Mouse (Mus musculus): ENCODE results near the gene Hinfp.
"Not testable (repeated sequence)": the region's sequence is repeated elsewhere in the genome, so short reads cannot be mapped to it uniquely, and the experiment has no call there.

Hinfp gene

GRCm38 (mm10) chr9:44305466-44306079 is at the start of gene Hinfp:
TSS of gene Hinfp (minus strand) at chr9:44305671.
- peak; percentile 97 for DNase-seq

GRCm38 (mm10) chr9:44353142-44353541 is 47.7 kb upstream of the Hinfp start:
- DNase-seq: no peak

- DNase-seq: no peak
These were observed 46.9 kb upstream of the Hinfp start for GRCm38 (mm10) chr9:44352337-44352736.

DNA sequence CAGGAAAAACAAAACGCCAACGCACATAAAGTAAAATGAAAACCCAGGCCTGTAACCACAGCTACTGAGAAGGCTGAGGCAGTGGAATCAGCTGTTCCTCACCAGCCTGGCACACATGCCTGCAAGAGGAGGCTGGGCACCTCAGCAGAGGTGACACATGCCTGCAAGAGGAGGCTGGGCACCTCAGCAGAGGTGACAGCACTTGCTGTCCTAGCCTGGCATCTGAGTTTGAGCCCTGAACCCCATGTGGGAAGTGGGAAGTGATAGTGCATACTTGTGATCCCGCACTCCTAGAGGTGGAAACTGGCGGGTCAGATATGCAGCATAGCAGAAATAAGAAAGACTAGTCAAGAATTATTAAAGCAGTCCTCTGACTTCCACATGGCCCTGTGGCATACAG is 45.9 kb upstream of the Hinfp start:
- no peak for DNase-seq

GRCm38 (mm10) chr9:44348546-44348945 is 43.1 kb upstream of the Hinfp start:
- no peak for DNase-seq

GRCm38 (mm10) chr9:44347621-44348020 is 42.1 kb upstream of the Hinfp start:
- no peak for DNase-seq

DNA sequence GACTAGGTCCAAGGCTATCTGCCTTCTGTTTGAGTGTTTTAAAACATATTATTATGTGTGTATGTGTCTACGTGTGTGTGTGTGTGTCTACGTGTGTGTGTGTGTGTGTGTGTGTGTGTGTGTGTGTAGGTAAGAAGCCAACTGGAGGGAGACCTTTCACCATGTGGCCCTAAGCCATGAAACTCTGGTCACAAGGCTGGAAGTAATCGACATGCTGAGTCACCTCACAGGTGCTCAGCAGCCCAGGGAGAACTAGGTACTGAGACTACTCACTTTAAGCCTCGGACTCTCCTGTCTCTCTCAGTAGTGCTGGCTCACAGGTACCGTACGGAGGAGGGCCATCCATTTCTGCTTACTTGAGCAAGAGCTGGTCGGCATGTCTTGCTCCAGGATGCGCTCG is 41.7 kb upstream of the Hinfp start:
- DNase-seq: no peak

GRCm38 (mm10) chr9:44345570-44346433 is 40.3 kb upstream of the Hinfp start:
- no peak for DNase-seq

DNA sequence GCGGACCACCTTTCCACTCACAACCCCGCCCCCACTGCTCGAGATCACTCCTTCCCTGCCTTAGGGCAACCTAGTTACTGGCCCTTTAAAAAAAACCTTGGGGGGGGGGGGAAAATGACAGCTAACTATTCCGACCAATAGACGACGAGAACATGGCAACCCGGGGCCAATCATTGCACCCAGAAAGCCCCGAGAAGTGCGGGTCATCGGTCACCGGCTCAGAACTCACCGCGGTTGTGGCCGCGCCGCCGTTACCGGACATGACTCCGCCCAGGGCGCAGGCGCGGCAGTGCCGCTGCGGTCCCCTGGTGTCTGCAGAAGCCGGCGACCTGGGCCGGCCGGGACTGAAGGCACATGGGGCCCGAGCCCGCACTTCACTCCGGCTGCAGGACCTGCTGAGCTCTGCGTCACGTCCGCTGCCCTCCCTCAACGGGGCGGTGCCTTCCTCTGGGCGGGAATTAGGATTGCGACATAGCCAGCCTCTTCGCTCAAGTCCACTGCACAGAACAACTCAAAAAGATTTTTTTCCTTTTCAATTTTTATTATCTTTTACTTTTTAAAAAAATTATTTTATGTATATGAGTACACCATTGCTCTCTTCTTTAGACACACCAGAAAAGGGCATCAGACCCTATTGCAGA is 38.4 kb upstream of the Hinfp start, which contains the start of gene Hmbs:
Hmbs (minus strand) TSS at position 448 of the 641 bp plus-strand sequence.
- peak; percentile 86 to 89 for DNase-seq

- no peak for DNase-seq
These were observed 37.8 kb upstream of the Hinfp start for GRCm38 (mm10) chr9:44343290-44343689.

- DNase-seq: no peak
These were observed 37.1 kb upstream of the Hinfp start for GRCm38 (mm10) chr9:44342605-44343004.

- DNase-seq: no peak
These were observed 36.7 kb upstream of the Hinfp start for GRCm38 (mm10) chr9:44342173-44342572.

DNA sequence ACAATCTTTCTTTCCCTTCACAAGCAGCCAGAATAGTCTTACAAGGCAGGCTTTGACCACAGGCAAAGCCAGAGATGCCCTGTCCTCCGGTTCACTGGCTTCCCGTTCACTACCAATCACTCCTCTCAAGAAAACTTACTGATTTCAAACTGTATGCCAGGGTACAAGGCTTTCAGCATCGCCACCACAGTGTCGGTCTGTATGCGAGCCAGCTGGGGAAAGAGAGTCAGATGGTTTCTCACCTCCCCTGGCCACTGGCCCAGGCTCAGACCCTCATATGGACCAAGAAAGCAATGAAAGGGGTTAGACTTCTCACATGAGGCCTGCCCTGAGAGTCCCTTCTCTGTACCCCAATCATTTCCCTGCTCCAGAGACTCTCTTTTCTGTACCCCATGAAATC is 36.0 kb upstream of the Hinfp start:
- DNase-seq: no peak

DNA sequence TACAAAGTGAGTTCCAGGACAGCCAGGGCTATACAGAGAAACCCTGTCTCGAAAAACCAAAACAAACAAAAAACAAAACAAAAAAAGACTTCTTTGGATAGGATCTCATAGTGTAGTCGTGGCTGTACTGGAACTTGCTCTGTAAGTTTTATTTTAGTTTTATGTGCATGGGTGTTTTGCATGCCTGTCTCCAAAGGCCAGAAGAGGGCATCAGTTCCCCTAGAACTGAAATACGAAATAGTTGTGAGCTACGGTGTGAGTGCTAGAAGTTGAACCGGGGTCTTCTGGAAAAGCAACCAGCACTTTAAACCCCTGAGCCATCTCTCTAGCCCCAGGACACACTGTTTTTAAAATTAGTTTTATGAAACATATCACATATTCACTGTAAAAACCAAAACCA is 33.1 kb upstream of the Hinfp start:
- no peak for DNase-seq

GRCm38 (mm10) chr9:44337436-44338169 is 32.1 kb upstream of the Hinfp start:
- DNase-seq: no peak

- DNase-seq: no peak
These were observed 31.5 kb upstream of the Hinfp start for GRCm38 (mm10) chr9:44336964-44337363.

DNA sequence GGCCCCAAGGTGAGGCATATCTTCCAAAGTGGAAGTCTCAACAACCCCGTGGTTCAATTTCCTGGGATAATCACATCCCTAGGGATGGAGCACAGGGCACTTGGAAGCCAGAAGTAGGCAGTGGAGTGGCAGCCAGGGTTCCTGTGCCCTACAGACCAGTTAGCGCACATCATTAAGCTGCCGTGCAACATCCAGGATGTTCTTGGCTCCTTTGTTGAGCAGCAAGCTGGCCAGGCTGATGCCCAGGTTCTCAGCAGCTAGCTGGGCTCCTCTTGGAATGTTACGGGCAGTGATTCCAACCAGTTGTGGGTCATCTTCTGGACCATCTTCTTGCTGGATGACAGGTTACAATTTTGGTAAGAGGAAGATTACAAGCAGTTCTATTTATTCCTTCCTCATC is 31.0 kb upstream of the Hinfp start:
- DNase-seq: not testable (repeated sequence)

- DNase-seq: no peak
These were observed 30.6 kb upstream of the Hinfp start for GRCm38 (mm10) chr9:44336093-44336406.

DNA sequence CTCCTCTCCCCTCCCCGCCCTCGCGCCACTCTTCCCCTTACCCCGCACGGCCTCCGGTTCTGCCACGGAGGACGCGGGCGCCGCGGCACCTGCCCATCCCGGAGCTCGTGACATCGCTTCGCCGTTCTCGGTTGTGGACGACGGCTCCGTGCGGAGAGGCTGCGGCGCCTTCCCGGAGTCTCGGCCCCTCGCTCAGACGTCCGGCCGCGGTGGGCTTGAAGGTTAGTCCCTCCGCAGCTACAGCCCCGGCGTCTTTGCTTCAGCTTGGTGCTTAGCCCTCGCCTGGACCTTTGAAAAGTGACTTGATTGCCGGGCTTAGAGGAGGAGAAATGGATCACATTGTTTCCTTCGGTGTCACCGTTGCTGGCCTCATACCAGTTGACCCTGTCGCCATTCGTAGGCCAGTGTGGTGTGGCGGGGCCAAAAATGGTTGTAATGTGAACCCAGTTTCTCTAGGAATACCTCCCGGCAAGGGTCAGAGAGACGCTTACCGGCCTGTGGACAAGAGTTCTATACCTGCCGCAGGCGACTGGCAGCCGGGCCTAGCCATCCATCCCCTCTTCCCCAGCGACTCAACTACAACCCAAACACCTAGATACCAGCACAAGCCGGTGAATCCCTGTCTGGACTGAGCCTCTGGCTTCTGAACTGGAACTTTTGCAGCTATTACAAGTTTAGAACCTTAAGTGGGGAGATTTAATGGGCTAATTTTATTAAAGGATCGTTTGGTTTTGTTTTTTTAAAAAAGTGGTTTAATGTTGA is 30.0 kb upstream of the Hinfp start:
- peak in 1 of 2 experiments; percentile 39 for DNase-seq

DNA sequence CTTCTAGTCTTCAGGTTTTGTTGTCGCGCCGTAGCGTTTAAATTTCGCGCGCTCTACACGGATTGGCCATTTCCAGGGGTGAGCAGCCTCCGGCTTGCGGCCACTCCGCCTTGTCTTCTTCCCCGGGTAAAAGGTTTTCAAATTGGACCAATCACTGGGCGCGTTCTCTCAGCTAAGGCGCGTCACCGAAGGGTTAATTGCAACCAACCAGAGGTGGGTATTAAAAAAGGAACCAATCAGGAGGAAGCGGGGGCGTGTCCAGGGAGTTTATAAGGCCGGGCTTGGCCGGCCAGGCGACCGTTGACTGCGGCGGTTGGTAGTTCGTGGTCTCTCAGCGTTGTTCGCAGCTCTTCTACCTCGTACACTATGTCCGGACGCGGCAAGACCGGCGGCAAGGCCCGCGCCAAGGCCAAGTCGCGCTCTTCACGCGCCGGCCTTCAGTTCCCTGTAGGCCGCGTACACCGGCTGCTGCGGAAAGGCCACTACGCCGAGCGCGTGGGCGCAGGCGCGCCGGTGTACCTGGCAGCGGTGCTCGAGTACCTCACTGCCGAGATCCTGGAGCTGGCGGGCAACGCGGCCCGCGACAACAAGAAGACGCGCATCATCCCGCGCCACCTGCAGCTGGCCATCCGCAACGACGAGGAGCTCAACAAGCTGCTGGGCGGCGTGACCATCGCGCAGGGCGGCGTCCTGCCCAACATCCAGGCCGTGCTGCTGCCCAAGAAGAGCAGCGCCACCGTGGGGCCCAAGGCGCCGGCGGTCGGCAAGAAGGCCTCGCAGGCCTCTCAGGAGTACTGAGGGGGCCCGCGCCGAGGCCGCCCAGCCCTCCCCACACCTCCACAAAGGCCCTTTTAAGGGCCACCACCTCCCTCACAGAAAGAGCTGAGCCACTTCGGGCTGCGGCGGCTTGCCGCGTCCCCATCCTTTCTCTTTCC is 29.2 kb upstream of the Hinfp start, which contains the start of gene H2afx:
H2afx (plus strand) TSS at position 299 of the 935 bp plus-strand sequence.
- peak; percentile 97 to 98 for DNase-seq

All from cerebellum, postnatal 36 days (tissue).